Mouse (Mus musculus): ENCODE data around the gene Aoc2. TPM values are rescaled to one million over a fixed set of nuclear protein-coding genes. Genes with fewer than 3 reads are reported as not detected.
A peak's percentile ranks its signal among the peaks of the same experiment; 100 is the strongest.
"Not testable (repeated sequence)": the region's sequence is repeated elsewhere in the genome, so short reads cannot be mapped to it uniquely, and the experiment has no call there.

Gene Aoc2
- total RNA-seq, 2 experiments from 2014 or later = 2.5 to 3.1 TPM

GRCm38 (mm10) chr11:101351721-101352111 is 26.9 kb downstream of the Aoc2 start:
- DNase-seq = no peak
- intact Hi-C loops (cut with DNase I) = no loop called here

- intact Hi-C loops (cut with DNase I) = no loop called here
- no peak for DNase-seq
Measured at GRCm38 (mm10) chr11:101353436-101353835, 28.6 kb downstream of the Aoc2 start.

DNA sequence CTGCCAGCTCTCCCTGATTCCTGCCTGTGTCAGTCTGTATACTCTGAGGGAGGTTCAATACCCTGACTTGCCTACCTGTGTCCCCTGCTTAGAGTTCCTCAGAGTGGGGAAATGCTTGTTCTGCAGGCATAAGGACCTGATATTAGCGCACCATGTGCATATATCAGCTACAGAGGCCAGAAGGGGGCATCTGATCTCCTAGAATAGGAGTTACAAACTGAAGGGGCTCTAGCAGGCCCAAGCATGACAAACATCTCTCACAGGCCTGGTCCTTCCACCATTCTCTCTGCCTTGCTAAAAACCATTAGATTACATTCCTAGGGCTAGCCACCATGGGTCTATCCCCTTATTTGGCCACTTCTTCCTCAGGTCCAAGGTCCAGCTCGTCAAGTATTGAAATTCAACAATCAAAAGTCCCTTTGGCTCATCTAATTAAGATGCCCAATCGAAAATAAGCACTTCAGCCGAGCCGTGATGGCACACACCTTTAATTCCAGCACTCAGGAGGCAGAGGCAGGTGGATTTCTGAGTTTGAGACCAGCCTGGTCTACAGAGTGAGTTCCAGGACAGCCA is 29.7 kb downstream of the Aoc2 start:
- intact Hi-C loops (cut with DNase I) = no loop called here

GRCm38 (mm10) chr11:101355916-101356315 is 31.1 kb downstream of the Aoc2 start:
- DNase-seq = no peak
- intact Hi-C loops (cut with DNase I) = no loop called here

More for the DNA sequence above, 29.7 kb downstream of the Aoc2 start:
- DNase-seq = no peak

- DNase-seq = peak; percentile 31 to 41
- intact Hi-C loops (cut with DNase I) = no loop called here
Measured at GRCm38 (mm10) chr11:101357505-101358182, 32.8 kb downstream of the Aoc2 start.

DNA sequence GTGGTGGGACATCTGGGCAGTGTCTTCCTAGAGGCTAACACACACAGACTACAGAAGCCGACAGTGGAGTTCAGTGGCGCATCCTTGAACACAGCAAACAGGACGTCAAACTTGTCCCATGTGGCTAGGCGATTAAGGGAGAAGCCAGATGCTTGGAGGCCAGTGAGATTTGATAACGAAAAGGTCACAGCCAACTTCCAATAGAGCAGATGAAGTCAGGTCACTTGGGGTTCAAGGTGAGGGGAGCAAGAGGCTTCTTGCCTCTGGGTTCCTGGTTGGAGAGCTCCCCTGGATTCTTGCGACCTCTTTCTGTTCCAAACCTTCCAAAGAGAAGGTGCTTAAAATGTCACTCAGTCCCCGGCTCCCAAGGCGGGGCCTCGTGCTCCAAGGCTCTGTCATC is 34.9 kb downstream of the Aoc2 start:
- DNase-seq = peak in 1 of 2 experiments; percentile 18
- intact Hi-C loops (cut with DNase I) = loop anchor here (2.0 kb wide), 1 partner anchor 27 kb away; no protein-coding TSS in a partner anchor

GRCm38 (mm10) chr11:101360651-101361113 is 35.8 kb downstream of the Aoc2 start:
- peak; percentile 16 to 23 for DNase-seq
- intact Hi-C loops (cut with DNase I) = loop anchor here (2.0 kb wide), 1 partner anchor 28 kb away; no protein-coding TSS in a partner anchor

DNA sequence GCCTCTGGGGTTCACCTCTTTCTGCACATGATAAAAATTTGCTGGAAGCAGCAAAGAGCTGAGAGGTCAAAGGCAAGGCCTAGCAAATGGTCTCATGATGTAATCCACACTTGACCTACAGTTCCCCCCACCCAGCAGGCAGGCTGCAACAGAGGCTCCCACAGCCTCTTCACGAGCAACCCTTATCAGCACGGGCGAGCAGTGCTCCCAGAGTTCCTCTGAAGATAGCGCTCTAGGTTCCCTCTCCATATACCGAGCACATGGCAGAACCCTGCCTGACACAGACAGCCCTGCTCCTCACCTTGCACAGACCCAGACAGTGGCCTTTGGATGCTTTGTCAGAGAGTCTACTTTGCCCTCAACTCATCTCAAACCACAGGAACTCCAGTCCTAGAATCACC is 39.7 kb downstream of the Aoc2 start:
- intact Hi-C loops (cut with DNase I) = no loop called here
- DNase-seq = no peak

DNA sequence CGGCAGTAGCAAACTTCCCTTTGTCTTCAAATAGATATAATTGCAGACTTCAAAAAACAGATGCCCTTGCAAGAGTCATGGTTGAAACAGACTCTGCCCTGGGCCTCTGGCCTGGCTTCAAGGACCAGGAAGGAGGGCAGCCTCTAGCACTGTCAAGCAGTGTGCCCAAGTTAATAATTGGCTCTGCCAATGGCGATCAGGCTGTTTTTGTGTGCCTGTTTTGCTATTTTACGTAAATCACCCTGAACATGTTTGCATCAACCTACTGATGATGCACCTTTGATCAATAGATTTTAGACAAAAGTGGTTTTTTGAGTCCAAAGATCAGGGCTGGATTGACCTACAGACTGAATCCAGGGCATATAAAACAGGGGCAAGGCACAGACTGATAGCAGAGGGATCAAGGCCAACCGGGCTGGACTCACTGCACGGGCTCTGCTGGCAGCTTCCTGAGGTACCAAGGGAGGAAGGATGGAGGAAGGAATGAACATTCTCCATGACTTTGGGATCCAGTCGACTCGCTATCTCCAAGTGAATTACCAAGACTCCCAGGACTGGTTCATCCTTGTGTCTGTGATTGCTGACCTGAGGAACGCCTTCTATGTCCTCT is 42.6 kb downstream of the Aoc2 start, which contains the start of gene G6pc:
Gene G6pc (plus strand): TSS at position 236 of the 610 bp plus-strand sequence.
- intact Hi-C loops (cut with DNase I) = no loop called here
- DNase-seq = no peak

DNA sequence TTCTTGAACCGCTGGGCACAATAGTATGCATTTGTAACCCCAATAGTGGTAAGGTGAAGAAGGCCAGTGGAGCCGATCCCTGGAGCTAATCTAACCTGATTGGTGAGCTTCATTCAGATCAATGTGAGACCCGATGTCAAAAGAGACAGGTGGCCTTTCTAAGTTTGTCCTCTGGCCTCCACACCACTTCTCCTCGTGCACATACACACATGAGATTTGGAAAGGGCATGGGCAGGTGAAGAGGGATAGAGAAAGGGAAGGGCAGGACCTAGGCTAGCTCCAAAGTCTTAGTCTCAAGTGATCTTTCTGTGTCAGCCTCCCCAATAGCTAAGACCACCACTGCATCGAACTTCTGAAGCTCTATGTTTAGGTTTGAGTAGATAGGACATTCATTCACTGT is 45.3 kb downstream of the Aoc2 start:
- intact Hi-C loops (cut with DNase I) = no loop called here
- no peak for DNase-seq

DNA sequence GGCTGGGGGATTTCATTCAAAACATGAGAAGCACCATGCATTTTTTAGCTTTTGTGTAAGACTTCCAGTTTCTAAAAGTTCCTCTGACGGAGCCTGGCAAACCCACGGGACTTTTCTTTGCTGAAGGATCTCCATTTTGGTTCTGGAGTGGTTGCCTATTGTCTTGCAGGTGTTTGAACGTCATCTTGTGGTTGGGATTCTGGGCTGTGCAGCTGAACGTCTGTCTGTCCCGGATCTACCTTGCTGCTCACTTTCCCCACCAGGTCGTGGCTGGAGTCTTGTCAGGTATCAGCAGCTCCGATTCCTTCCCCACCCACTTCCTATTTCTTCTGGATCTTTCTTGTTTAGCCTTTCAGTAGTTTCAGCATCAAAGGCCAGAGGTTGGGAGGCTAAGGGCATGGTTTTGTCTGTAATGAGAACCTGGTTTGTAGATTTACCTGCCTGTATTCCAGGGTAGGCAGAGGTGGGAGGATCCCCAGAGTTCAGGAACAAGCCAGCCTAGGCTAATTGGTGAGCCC is 49.6 kb downstream of the Aoc2 start:
- intact Hi-C loops (cut with DNase I) = no loop called here
- DNase-seq = no peak

DNA sequence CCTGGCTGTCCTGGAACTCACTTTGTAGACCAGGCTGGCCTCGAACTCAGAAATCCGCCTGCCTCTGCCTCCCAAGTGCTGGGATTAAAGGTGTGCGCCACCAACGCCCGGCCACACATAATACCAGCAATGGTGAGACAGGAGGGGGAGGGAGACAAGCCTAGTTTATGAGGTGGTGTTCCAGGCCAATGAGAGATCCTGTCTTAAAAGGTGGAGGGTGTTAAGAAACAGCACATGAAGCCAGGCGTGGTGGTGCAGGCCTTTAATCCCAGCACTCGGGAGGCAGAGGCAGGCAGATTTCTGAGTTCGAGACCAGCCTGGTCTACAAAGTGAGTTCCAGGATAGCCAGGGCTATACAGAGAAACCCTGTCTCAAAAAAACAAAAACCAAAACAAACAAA is 53.3 kb downstream of the Aoc2 start:
- DNase-seq = not testable (repeated sequence)

DNA sequence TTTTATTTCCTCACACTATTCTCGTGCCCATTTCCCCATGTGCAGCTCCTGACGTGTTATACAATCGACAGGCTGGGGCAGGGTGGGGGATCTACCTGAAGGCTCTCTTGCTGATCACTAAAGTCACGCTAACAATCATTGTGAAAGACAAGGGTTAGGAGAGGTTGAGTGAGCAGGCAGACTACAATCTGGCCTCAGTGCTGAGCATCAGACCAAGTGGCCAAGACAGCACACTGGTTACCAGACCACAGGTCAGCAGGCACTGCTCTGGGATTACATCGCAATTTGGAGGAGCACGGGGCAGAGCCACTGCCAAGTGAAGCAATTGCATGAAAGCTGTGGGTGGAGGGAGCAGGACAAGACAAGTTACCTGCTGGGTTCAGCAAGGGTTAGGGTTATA is 54.1 kb downstream of the Aoc2 start:
- DNase-seq = no peak
- intact Hi-C loops (cut with DNase I) = no loop called here

More for the DNA sequence above, 53.3 kb downstream of the Aoc2 start:
- intact Hi-C loops (cut with DNase I) = not testable (repeated sequence)

Small RNAs within 50 kb of the gene (microRNA-seq; reads per million reads assigned to microRNA genes)
- gene Gm25593 = 0 reads per million in 2 experiments

Other genes starting within 250 kb of the Aoc2 start
- gene Hsd17b1, start 246.7 kb upstream of the Aoc2 start, total RNA-seq (2021) = under 1 TPM in 1 of 2 experiments, not detected in 1; 0.45 TPM
- 10 to 100 TPM; 18.7 to 21.4 TPM for gene Coasy, start 242.5 kb upstream of the Aoc2 start, total RNA-seq (2021)
- gene Mlx, start 237.8 kb upstream of the Aoc2 start, total RNA-seq (2021) = 10 to 100 TPM; 14.1 to 18.1 TPM
- 1 to 10 TPM; 5.0 to 5.6 TPM for gene Psmc3ip, start 229.6 kb upstream of the Aoc2 start, total RNA-seq (2021)
- 10 to 100 TPM; 37.6 to 41.6 TPM for gene Retreg3, start 205.2 kb upstream of the Aoc2 start, total RNA-seq (2021)
- gene Tubg1, start 205.1 kb upstream of the Aoc2 start, total RNA-seq (2021) = 10 to 100 TPM; 27.0 to 31.1 TPM
- 1 to 10 TPM; 3.4 to 3.5 TPM for gene Tubg2, start 169.2 kb upstream of the Aoc2 start, total RNA-seq (2021)
- gene Cntnap1, start 154.5 kb upstream of the Aoc2 start, total RNA-seq (2021) = 1 to 10 TPM; 1.8 to 2.1 TPM
- gene Plekhh3, start 153.7 kb upstream of the Aoc2 start, total RNA-seq (2021) = 10 to 100 TPM; 23.6 to 28.3 TPM
- under 1 TPM; 0.14 to 0.20 TPM for gene Ccr10, start 149.6 kb upstream of the Aoc2 start, total RNA-seq (2021)
- gene Ezh1, start 98.6 kb upstream of the Aoc2 start, total RNA-seq (2021) = 10 to 100 TPM; 20.5 to 22.5 TPM
- gene Ramp2, start 79.0 kb upstream of the Aoc2 start, total RNA-seq (2021) = 100 to 1,000 TPM; 146 to 180 TPM
- gene Vps25, start 71.4 kb upstream of the Aoc2 start, total RNA-seq (2021) = 100 to 1,000 TPM in 1 of 2 experiments, 10 to 100 TPM in 1; 97.5 to 111 TPM
- gene Wnk4, start 64.5 kb upstream of the Aoc2 start, total RNA-seq (2021) = 1 to 10 TPM; 5.7 to 7.6 TPM
- under 1 TPM; 0.14 to 0.57 TPM for gene Cntd1, start 46.1 kb upstream of the Aoc2 start, total RNA-seq (2021)
- gene Coa3, start 45.9 kb upstream of the Aoc2 start, total RNA-seq (2021) = 10 to 100 TPM; 84.2 to 92.6 TPM
- 100 to 1,000 TPM in 1 of 2 experiments, 10 to 100 TPM in 1; 94.3 to 109 TPM for gene Becn1, start 22.8 kb upstream of the Aoc2 start, total RNA-seq (2021)
- 10 to 100 TPM; 74.9 to 90.0 TPM for gene Psme3, start 8.8 kb upstream of the Aoc2 start, total RNA-seq (2021)
- 10 to 100 TPM; 39.0 to 49.9 TPM for gene Aoc3, start 5.5 kb downstream of the Aoc2 start, total RNA-seq (2021)
- gene G6pc, start 42.5 kb downstream of the Aoc2 start, total RNA-seq (2021) = not detected
- gene Aarsd1, start 92.6 kb downstream of the Aoc2 start, total RNA-seq (2021) = 10 to 100 TPM; 17.9 to 19.2 TPM
- 1 to 10 TPM; 4.3 to 6.1 TPM for gene Gm27029, start 99.7 kb downstream of the Aoc2 start, total RNA-seq (2021)
- gene Rundc1, start 100.0 kb downstream of the Aoc2 start, total RNA-seq (2021) = 10 to 100 TPM; 11.1 to 12.4 TPM
- 10 to 100 TPM; 37.4 to 39.7 TPM for gene Ptges3l, start 100.3 kb downstream of the Aoc2 start, total RNA-seq (2021)
- 10 to 100 TPM; 63.3 to 68.3 TPM for gene Rpl27, start 117.2 kb downstream of the Aoc2 start, total RNA-seq (2021)
- gene Ifi35, start 123.3 kb downstream of the Aoc2 start, total RNA-seq (2021) = 10 to 100 TPM; 12.9 to 13.7 TPM
- 1 to 10 TPM; 6.5 to 8.4 TPM for gene Rnd2, start 139.9 kb downstream of the Aoc2 start, total RNA-seq (2021)
- gene Vat1, start 141.2 kb downstream of the Aoc2 start, total RNA-seq (2021) = 10 to 100 TPM; 50.1 to 50.4 TPM
- 1 to 10 TPM; 2.8 to 4.7 TPM for gene Brca1, start 226.9 kb downstream of the Aoc2 start, total RNA-seq (2021)
- gene Nbr1, start 227.1 kb downstream of the Aoc2 start, total RNA-seq (2021) = 100 to 1,000 TPM; 100 TPM